Mouse (Mus musculus): ENCODE measurements around the gene Dbx1.

Gene Dbx1

DNA sequence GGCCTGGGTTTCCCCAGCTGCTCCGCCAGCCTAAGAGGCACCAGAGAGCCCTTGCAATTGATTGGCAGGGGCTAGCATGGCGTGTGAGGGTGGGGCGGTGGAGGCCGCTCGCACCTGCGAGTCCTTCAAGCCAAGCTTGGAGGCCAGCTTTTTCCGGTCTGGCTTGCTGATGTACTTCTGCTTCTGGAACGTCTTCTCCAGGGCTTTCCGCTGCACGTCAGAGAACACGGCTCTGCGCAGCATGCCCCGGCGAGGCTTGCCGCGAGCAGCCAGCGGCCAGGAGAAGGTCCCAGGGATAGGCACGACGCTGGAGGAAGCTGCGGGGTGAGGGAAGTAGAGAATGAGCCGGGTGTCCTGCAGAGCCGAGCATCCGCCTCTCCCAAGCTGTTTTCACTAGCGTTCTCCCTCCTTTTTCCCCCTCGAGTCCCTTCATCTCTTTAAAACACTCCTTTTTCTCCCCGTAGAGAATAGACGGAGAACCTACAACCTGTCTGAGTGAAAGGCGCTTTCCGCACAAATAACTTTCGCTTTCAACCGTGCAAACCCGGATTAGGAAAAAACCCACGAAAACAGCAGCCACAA is 3.2 kb downstream of the Dbx1 start:
- in situ Hi-C loops (cut with MboI, MseI) = loop anchor here (25.0 kb wide), 1 partner anchor 1496 kb away; no protein-coding TSS in a partner anchor

- in situ Hi-C loops (cut with MboI, MseI) = loop anchor here (25.0 kb wide), 1 partner anchor 1495 kb away; no protein-coding TSS in a partner anchor
Observed at GRCm38 (mm10) chr7:49632391-49632790, 4.3 kb downstream of the Dbx1 start.

- in situ Hi-C loops (cut with MboI, MseI) = loop anchor here (25.0 kb wide), 1 partner anchor 1495 kb away; no protein-coding TSS in a partner anchor
Observed at GRCm38 (mm10) chr7:49631885-49632284, 4.8 kb downstream of the Dbx1 start.

DNA sequence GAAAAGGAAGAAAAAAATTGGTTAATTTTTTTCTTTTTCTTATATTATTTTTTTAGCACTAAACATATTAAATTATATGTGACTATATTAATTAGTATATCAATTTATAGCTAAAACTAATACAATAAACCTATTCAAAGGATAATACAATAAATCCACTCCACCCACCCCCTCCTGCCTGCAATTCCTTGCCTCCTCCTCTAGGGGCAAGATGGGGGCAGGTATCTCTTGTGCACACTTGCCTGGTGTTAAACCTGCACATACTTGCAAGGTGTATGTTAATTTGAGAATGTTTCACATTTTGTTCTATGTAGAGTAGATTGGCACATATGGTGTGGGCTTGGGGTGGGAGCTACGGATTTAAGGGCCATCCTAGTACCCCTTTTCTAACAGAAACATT is 16.5 kb downstream of the Dbx1 start:
- in situ Hi-C loops (cut with MboI, MseI) = no loop called here

DNA sequence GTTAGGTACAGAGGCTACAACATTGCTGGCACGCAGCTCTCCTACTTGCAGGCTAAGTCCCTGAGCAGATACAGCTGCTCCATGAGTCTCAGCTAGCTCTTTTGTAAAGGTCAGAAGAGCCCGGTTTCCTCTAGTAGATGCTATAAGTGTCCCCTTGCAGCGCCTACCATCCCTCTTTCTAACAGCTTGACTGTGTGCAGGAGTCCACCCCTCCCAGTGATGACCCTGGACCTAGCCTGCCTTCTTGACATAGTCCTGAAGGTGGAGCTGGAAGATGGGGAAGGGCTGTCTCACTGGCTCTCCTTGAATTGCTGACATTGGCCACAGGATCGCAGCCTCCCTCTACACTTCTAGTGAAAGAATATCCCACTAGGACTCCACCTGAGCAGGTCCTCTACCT is 19.6 kb downstream of the Dbx1 start:
- in situ Hi-C loops (cut with MboI, MseI) = loop anchor here (5.0 to 10.0 kb wide), 2 partner anchors 135 to 308 kb away; no protein-coding TSS in a partner anchor

DNA sequence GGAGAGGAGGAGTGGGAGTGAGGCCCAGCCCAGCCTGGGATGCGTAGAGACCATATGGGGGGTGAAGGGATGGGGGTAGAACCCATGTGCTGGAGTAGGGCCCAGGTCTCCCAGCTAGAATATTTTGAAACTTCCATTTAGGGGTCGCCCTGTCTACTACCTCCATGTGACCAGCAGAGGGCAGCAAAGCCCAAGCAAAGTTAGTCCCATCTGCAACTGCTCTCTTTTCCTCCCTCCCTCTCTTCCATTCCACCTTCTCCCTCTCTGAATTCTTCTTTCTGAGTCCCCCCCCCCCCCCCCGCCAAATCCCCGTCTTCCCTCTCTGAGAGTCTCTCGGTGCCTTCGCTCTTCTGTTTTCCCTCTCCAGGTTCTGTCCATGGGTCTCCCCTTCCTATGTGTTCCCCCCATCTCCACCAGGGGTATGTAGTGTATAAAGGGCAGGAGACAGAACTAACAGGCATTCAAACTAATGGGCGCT is 20.4 kb downstream of the Dbx1 start:
- in situ Hi-C loops (cut with MboI, MseI) = loop anchor here (5.0 to 10.0 kb wide), 2 partner anchors 136 to 309 kb away; no protein-coding TSS in a partner anchor

DNA sequence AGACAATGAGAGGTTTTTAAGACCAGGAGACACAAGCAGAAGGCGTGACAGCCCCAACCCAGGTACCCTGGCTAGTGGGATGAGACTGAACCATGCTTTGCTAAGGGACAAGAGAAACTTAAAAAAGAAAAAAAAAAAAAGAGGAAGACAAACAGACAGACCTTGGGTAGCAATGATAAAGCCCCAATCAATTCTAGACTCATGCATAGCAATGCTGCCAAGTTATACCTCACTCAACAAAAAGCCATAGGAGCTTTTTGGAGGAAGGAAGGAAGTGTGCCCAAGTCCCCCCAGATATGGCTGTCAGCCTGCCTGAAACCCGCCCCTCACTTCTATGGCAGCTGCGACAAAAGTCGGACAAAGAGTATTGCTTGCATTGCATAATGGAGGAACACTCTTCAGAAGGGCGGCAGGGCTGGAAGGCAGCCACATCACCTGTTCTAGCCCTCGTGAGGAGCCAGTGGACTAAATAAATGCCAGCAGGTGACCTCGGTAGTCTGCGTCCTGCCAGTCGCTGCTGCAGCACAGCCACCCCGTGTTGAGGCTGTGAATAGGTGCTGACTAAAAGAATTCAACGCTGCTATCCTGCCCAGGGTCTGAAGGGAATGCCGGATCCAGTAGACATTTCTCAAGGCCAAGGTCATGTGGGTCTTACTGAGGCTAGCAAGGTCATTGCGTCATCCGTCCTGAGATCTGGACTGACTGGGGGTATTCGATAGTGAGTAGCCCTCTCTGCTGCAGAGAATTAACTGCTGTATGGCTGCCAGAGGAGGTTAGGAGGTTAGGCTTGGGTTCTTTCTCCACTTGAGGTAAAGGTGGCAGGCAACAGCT is 31.5 kb downstream of the Dbx1 start:
- in situ Hi-C loops (cut with MboI, MseI) = no loop called here

- in situ Hi-C loops (cut with MboI, MseI) = no loop called here
Observed at GRCm38 (mm10) chr7:49604244-49604643, 32.4 kb downstream of the Dbx1 start.

GRCm38 (mm10) chr7:49601191-49601975 is 35.3 kb downstream of the Dbx1 start:
- in situ Hi-C loops (cut with MboI, MseI) = no loop called here

DNA sequence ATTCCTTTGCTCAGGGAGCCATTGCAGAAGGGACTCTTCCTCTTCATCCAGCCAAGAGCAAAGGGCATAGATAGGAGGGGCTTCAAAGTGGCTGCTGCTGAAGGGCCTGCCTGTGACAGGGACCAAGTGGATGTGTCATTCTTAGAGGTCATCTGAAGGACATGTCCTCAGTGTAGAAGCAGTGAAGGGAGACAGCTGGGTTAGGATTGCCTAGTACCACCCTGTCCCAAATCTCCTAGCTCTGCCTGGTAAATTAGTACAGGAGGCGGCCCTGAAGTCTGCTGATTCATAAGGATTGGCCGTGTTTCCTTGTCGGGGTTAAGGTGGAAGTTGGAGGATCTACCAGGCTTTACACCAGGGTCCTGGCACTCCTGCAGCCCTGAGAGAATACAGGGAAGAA is 36.7 kb downstream of the Dbx1 start:
- in situ Hi-C loops (cut with MboI, MseI) = no loop called here

DNA sequence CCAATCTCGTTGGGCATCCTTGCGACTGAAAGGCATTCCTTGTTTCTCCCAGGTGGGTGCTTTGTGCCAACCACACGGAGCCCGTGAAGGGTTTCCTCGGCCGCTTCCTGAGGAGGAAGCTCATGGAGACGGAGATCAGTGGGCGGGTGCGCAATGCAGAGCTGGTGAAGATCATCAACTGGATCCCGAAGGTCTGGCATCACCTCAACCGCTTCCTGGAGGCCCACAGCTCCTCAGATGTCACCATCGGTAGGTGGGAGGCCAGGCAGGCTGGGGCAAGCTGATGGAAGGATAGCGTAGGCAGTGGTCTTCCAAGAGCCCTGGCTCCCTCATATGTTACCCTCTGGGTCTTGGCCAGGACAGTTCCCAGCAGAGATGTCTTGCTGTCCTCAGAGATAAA is 38.4 kb downstream of the Dbx1 start:
- in situ Hi-C loops (cut with MboI, MseI) = no loop called here

DNA sequence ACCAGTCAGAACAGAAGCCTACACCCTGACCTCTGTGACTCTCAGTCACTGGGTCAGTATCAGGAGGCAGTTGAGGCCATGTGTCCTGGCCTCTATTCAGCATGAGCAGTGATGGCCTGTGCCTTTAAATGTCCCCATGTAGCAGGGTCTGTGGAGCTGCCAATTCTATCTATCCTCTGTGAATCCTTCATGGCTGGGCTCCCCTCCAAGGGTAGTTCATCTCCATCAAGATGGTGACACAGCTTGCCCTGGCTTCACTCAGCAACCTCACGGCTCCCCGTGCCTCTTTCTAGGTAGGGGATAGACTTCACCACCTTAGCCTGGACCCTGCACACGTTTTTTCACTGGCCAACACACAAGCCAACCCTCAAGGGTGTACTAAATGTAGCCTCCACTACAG is 38.9 kb downstream of the Dbx1 start:
- in situ Hi-C loops (cut with MboI, MseI) = no loop called here

GRCm38 (mm10) chr7:49589635-49590034 is 47.0 kb downstream of the Dbx1 start:
- in situ Hi-C loops (cut with MboI, MseI) = no loop called here

GRCm38 (mm10) chr7:49586530-49587120 is 50.0 kb downstream of the Dbx1 start:
- in situ Hi-C loops (cut with MboI, MseI) = no loop called here

DNA sequence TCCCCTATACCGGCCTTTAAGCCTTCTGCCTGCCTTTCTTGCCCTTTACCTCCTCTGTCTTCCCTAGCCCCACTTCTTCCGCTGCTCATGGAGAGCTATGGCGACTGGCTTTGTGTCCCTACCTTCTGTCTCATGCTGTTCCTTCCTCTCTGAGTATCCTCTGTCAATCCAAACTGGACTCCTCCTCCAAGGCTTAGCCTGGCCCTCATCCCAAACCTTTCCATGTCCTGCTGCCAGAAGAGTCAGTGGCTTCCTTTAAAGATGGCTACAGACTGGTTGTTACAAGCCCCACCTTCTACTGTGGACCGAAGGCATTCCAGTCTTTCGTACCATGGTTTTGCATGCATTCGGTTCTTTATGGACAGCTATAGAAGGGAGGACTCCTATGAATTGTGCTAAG is 53.5 kb downstream of the Dbx1 start:
- in situ Hi-C loops (cut with MboI, MseI) = no loop called here

GRCm38 (mm10) chr7:49582551-49582950 is 54.1 kb downstream of the Dbx1 start:
- in situ Hi-C loops (cut with MboI, MseI) = no loop called here

- in situ Hi-C loops (cut with MboI, MseI) = no loop called here
Observed at GRCm38 (mm10) chr7:49581951-49582350, 54.7 kb downstream of the Dbx1 start.

Measured in T-helper 2 cell (primary cell).